Mouse (Mus musculus) CH12.LX (cell line): ENCODE results near the gene Exoc2. TPM values are rescaled to one million over a fixed set of nuclear protein-coding genes. Genes with fewer than 3 reads are reported as not detected.

Source experiments
- DNase-seq: peaks from one replicate; pipeline ENCODE4 v3.0.0-alpha.2; 2013; ENCODE audit errors: extremely low read depth
- H3K27ac ChIP-seq: 2 replicates; pipeline ENCODE4 v1.5.1; 2012; ENCODE audit warnings: low read depth, mild to moderate bottlenecking, control low read depth, moderate library complexity; ENCODE audit not compliant: insufficient read depth
- H3K27me3 ChIP-seq: replicated peaks from 2 replicates; pipeline ENCODE3; 2012; ENCODE audit warnings: inconsistent platforms
- H3K36me3 ChIP-seq, 2 experiments: replicated peaks in 1 of 2; 2 replicates each; pipeline versions ENCODE3 to v1.6.1; 2012; ENCODE audit warnings: inconsistent platforms in 1 of 2, low read length in 1 of 2, mild to moderate bottlenecking in 1 of 2, mixed read lengths in 1 of 2, moderate library complexity in 1 of 2; ENCODE audit not compliant: control insufficient read depth in 1 of 2, insufficient read depth in 1 of 2
- H3K4me1 ChIP-seq, 2 experiments: 2 replicates each; pipeline ENCODE4 v1.6.1; 2012; ENCODE audit warnings: inconsistent platforms in 1 of 2, moderate library complexity in 1 of 2; ENCODE audit not compliant: insufficient read depth in 2 of 2, control insufficient read depth in 1 of 2
- H3K4me2 ChIP-seq: 2 replicates; pipeline ENCODE4 v1.6.1; 2012; ENCODE audit warnings: low read depth, mild to moderate bottlenecking, control low read depth; ENCODE audit not compliant: poor library complexity, insufficient read depth, severe bottlenecking
- H3K4me3 ChIP-seq, 3 experiments: fragments of 150-350 bp in 1 of 3; sonication (generic) in 1 of 3; replicated peaks in 1 of 3; 2 replicates each; pipeline versions ENCODE3 to v1.5.1; 2011 to 2012; ENCODE audit warnings: low read depth in 2 of 3, low read length in 2 of 3, mild to moderate bottlenecking in 2 of 3, moderate library complexity in 2 of 3, control low read depth in 1 of 3, improper control_type of control experiment in 1 of 3, inconsistent platforms in 1 of 3, mixed read lengths in 1 of 3; ENCODE audit not compliant: poor library complexity in 1 of 3
- H3K79me2 ChIP-seq: replicated peaks from 2 replicates; pipeline ENCODE4 v1.6.1; 2012; ENCODE audit warnings: mild to moderate bottlenecking, moderate library complexity; ENCODE audit not compliant: control insufficient read depth, poor library complexity, insufficient read depth, severe bottlenecking; ENCODE audit errors: extremely low read depth
- H3K9ac ChIP-seq: 2 replicates; pipeline ENCODE4 v1.6.1; 2012; ENCODE audit warnings: low read depth, mild to moderate bottlenecking, control low read depth, moderate library complexity; ENCODE audit not compliant: insufficient read depth
- H3K9me3 ChIP-seq: replicated peaks from 2 replicates; pipeline ENCODE3; 2012; ENCODE audit warnings: low read length, inconsistent platforms, mixed read lengths
- CHD1 ChIP-seq: IDR thresholded peaks from 2 replicates; pipeline ENCODE4 v1.6.1; 2012; ENCODE audit warnings: low read depth, low read length, improper control_type of control experiment, inconsistent platforms
- ELF1 ChIP-seq: IDR thresholded peaks from 2 replicates; pipeline ENCODE4 v1.6.1; 2014; ENCODE audit warnings: low read depth, mild to moderate bottlenecking, inconsistent platforms, low read length, improper control_type of control experiment
- EP300 ChIP-seq: IDR thresholded peaks from 2 replicates; pipeline ENCODE4 v1.6.1; 2011; ENCODE audit warnings: low read length, improper control_type of control experiment
- ETS1 ChIP-seq: conservative IDR thresholded peaks from 2 replicates; pipeline ENCODE4 v1.6.1; 2012; ENCODE audit warnings: low read depth, mild to moderate bottlenecking, inconsistent platforms, low read length, improper control_type of control experiment, moderate library complexity
- HCFC1 ChIP-seq: IDR thresholded peaks from 2 replicates; pipeline ENCODE4 v1.6.1; 2012; ENCODE audit warnings: low read depth, mild to moderate bottlenecking, inconsistent platforms, low read length, improper control_type of control experiment
- JUND ChIP-seq: conservative IDR thresholded peaks from 2 replicates; pipeline ENCODE4 v1.6.1; 2011; ENCODE audit warnings: low read depth, low read length, improper control_type of control experiment
- MAX ChIP-seq: IDR thresholded peaks from 2 replicates; pipeline ENCODE4 v1.6.1; 2011; ENCODE audit warnings: low read length, improper control_type of control experiment
- MEF2A ChIP-seq: IDR thresholded peaks from 2 replicates; pipeline ENCODE4 v1.6.1; 2014; ENCODE audit warnings: low read depth, mild to moderate bottlenecking, inconsistent platforms, low read length, improper control_type of control experiment, borderline replicate concordance
- MYC ChIP-seq: IDR thresholded peaks from 2 replicates; pipeline ENCODE4 v1.6.1; 2011; ENCODE audit warnings: low read depth, mild to moderate bottlenecking, improper control_type of control experiment, low read length
- PAX5 ChIP-seq: IDR thresholded peaks from 2 replicates; pipeline ENCODE4 v1.6.1; 2012; ENCODE audit warnings: low read length, inconsistent platforms, mixed read lengths
- POLR2A ChIP-seq: IDR thresholded peaks from 2 replicates; pipeline ENCODE4 v1.6.1; 2011; ENCODE audit warnings: low read depth, mild to moderate bottlenecking, improper control_type of control experiment, low read length
- POLR2AphosphoS2 ChIP-seq: IDR thresholded peaks from 2 replicates; pipeline ENCODE4 v1.6.1; 2011; ENCODE audit warnings: low read depth, low read length, improper control_type of control experiment
- RAD21 ChIP-seq: IDR thresholded peaks from 2 replicates; pipeline ENCODE4 v1.6.1; 2011; ENCODE audit warnings: low read depth, mild to moderate bottlenecking, low read length, improper control_type of control experiment, moderate library complexity
- SMC3 ChIP-seq: IDR thresholded peaks from 2 replicates; pipeline ENCODE4 v1.6.1; 2011; ENCODE audit warnings: low read depth, low read length, improper control_type of control experiment
- TCF12 ChIP-seq: IDR thresholded peaks from 2 replicates; pipeline ENCODE4 v1.6.1; 2014; ENCODE audit warnings: low read depth, mild to moderate bottlenecking, inconsistent platforms, low read length, improper control_type of control experiment
- USF1 ChIP-seq: IDR thresholded peaks from 2 replicates; pipeline ENCODE4 v1.6.1; 2014; ENCODE audit warnings: low read depth, mild to moderate bottlenecking, inconsistent platforms, low read length, improper control_type of control experiment
- ZMIZ1 ChIP-seq: IDR thresholded peaks from 2 replicates; pipeline ENCODE4 v1.6.1; 2012; ENCODE audit warnings: low read depth, mild to moderate bottlenecking, inconsistent platforms, low read length, improper control_type of control experiment
- ZNF384 ChIP-seq: IDR thresholded peaks from 2 replicates; pipeline ENCODE4 v1.6.1; 2012; ENCODE audit warnings: low read depth, low read length, improper control_type of control experiment, inconsistent platforms
- dilution Hi-C: fragments of 300-500 bp; cut with MboI; formaldehyde crosslinking; loops from 2 replicates; pipeline ENCODE4 v1.14.3; 2020; ENCODE audit warnings: low sequenced_read_pairs; ENCODE audit not compliant: extremely low pct_unique_long_range_greater_than_20kb, extremely low pct_ligation_motif_present
- in situ Hi-C: fragments of 300-500 bp; cut with MboI; formaldehyde crosslinking; loops from 3 replicates; pipeline ENCODE4 v1.14.3; 2019; ENCODE audit warnings: low sequenced_read_pairs, low pct_ligation_motif_present, low pct_unique_long_range_greater_than_20kb, mixed read lengths
- polyA plus RNA-seq: library from polyadenylated mRNA; unstranded; fragments of >175 nt; gene quantifications from 2 replicates; pipeline ENCODE4 v1.2.1, GENCODE M21; 2012; ENCODE audit warnings: low read depth; ENCODE audit not compliant: insufficient read length
- total RNA-seq, 2 experiments: library from RNA; depleted of rRNA; stranded (reverse); fragments of 300-350 nt in 1 of 2; fragments of >200 nt in 1 of 2; gene quantifications; 2 replicates each; pipeline ENCODE4 v1.2.3; 2012 to 2014

The Exoc2 gene
- total and polyA plus RNA-seq, 3 experiments: 21.1 to 33.0 (median 29.7) TPM

DNA sequence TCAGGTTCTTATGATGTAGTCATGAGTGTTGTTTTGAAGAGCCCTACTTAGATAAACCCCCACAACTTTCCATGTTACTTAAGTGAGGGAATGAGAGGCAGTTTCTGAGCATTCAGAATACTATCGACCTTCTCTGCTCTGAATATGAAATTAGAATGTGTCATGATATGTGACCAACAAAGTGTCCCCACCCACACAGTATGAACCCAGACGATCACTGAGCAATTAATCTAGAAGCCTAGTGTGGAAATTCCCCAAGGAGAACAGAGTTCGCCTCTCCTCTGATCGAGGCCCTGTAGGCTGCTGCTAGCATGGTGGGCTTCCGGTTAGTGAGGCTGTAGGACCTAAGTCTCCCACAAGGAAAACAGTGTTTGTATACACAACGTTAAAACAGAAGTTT is 142.5 kb downstream of the Exoc2 start:
- dilution Hi-C loops: no loop called here
- Histone ChIP-seq H3K9me3 (no peaks in the 10 kb centered on the region), H3K4me3 (no peak overlapping the region), H3K9ac (no peak overlapping the region), H3K27me3 (no peaks in the 10 kb centered on the region), H3K4me1 (peaks cover 13 to 31% of the 10 kb centered on the region in 2 experiments), H3K4me2 (no peak overlapping the region)
- no peak for TF ChIP-seq MEF2A
- TF ChIP-seq ZNF384: no peak
- no peak for TF ChIP-seq EP300
- no peak for TF ChIP-seq PAX5
- no peak for TF ChIP-seq ETS1
- TF ChIP-seq POLR2AphosphoS2: no peak
- no peak for TF ChIP-seq JUND
- TF ChIP-seq, all 38 proteins: peak for 0
- Histone ChIP-seq H3K79me2 (no peaks in the 10 kb centered on the region), H3K27ac (no peak overlapping the region), H3K36me3 (peaks cover 7 to 40% of the 10 kb centered on the region in 2 experiments)
- no peak for DNase-seq
- in situ Hi-C loops: no loop called here

DNA sequence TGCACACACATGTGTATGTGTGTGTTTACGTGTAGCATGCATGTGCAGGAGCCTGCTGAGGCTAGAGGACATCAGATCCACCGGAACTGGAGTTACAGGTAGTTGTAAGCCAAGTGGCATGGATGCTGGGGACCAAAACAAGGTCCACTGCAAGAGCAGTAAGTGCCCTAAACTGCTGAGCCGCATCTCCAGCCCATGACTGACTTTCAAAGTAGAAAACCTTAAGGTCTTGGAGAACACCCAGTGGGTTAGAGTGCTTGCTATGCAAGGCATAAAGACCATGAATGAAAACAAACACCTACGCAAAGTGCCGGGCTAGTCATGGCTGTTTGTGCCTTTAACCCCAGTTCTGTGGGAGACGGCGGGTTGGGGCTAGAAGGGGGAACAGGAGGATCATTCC is 147.4 kb downstream of the Exoc2 start:
- no peak overlapping the region for H3K27ac ChIP-seq
- no peak overlapping the region for H3K4me2 ChIP-seq
- no peak for DNase-seq
- H3K27me3 ChIP-seq: no peaks in the 10 kb centered on the region
- TF ChIP-seq SMC3 (no peak), CHD1 (no peak), HCFC1 (no peak)
- no peak overlapping the region for H3K9ac ChIP-seq
- H3K4me3 ChIP-seq: no peak overlapping the region
- no peaks in the 10 kb centered on the region for H3K9me3 ChIP-seq
- peaks cover 23 to 65% of the 10 kb centered on the region in 2 experiments for H3K36me3 ChIP-seq
- dilution Hi-C loops: no loop called here
- H3K79me2 ChIP-seq: no peaks in the 10 kb centered on the region
- H3K4me1 ChIP-seq: peaks cover 3 to 8% of the 10 kb centered on the region in 2 experiments; a peak in 1 of 4 replicates
- in situ Hi-C loops: no loop called here

DNA sequence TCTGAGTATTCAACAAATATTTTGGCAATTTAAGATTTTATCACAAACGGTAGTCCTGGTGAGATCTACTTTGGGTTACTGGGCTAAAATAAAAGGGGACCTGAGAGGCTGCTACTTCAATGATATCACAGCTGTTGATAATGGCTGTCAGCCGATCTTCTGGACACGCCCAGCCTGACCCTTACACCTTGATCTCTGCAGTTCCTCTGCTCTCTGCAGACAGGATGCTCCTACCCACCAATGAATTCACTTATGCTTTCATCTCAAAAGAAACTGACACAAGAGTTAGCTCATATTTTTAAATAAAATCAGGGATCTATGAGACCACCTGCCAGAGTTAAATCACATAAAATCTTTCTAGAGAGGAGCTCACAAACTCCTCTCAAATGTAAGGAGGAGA is 149.0 kb downstream of the Exoc2 start:
- Histone ChIP-seq H3K27ac (no peak overlapping the region), H3K79me2 (no peaks in the 10 kb centered on the region), H3K4me3 (no peak overlapping the region), H3K9me3 (no peaks in the 10 kb centered on the region), H3K27me3 (no peaks in the 10 kb centered on the region), H3K4me1 (peaks cover 8 to 21% of the 10 kb centered on the region in 2 experiments), H3K9ac (no peak overlapping the region), H3K36me3 (peaks cover 30 to 67% of the 10 kb centered on the region in 2 experiments), H3K4me2 (no peak overlapping the region)
- TF ChIP-seq POLR2A (no peak), MAX (no peak), USF1 (no peak), TCF12 (no peak), ELF1 (no peak), SMC3 (no peak), ZMIZ1 (no peak), HCFC1 (no peak), JUND (no peak), MYC (no peak), RAD21 (no peak), ETS1 (no peak)
- dilution Hi-C loops: no loop called here
- in situ Hi-C loops: no loop called here
- no peak for DNase-seq
